Mouse (Mus musculus) limb, embryonic 11.5 days (tissue): ENCODE data around the gene Gk. TPM values are rescaled to one million over a fixed set of nuclear protein-coding genes. Genes with fewer than 3 reads are reported as not detected.

Experiments
- ATAC-seq: fragments of 200-750 bp; cut with Nextera tagmentation; 2 replicates; pipeline ENCODE4 v1.8.0; 2017; ENCODE audit warnings: low read depth; ENCODE audit not compliant: insufficient number of reproducible peaks, low FRiP score, low TSS enrichment
- DNase-seq: peaks from one replicate; pipeline ENCODE4 v3.0.0-alpha.2; 2015; ENCODE audit warnings: low spot score
- H3K27ac ChIP-seq: fragments of 300-500 bp; sonication (generic); replicated peaks from 2 replicates; pipeline ENCODE4 v1.5.1; 2014; ENCODE audit warnings: low read depth, mild to moderate bottlenecking, low read length
- H3K27me3 ChIP-seq: fragments of 300-500 bp; sonication (generic); 2 replicates; pipeline ENCODE4 v1.6.1; 2014; ENCODE audit warnings: mild to moderate bottlenecking, low read length, mixed read lengths; ENCODE audit not compliant: control insufficient read depth, insufficient read depth
- H3K36me3 ChIP-seq: fragments of 300-500 bp; sonication (generic); 2 replicates; pipeline ENCODE4 v1.6.1; 2014; ENCODE audit warnings: mild to moderate bottlenecking, low read length, moderate library complexity, mixed read lengths; ENCODE audit not compliant: control insufficient read depth, insufficient read depth
- H3K4me1 ChIP-seq: fragments of 300-500 bp; sonication (generic); 2 replicates; pipeline ENCODE4 v1.6.1; 2014; ENCODE audit warnings: low read length, mixed read lengths; ENCODE audit not compliant: control insufficient read depth, insufficient read depth
- H3K4me2 ChIP-seq: fragments of 300-500 bp; sonication (generic); 2 replicates; pipeline ENCODE4 v1.6.1; 2014; ENCODE audit warnings: low read depth, mild to moderate bottlenecking, moderate library complexity; ENCODE audit not compliant: severe bottlenecking
- H3K4me3 ChIP-seq: fragments of 300-500 bp; sonication (generic); 2 replicates; pipeline ENCODE4 v1.5.1; 2014; ENCODE audit warnings: low read depth, low read length
- H3K9ac ChIP-seq: fragments of 300-500 bp; sonication (generic); 2 replicates; pipeline ENCODE4 v1.6.1; 2014; ENCODE audit warnings: mild to moderate bottlenecking, low read length
- H3K9me3 ChIP-seq: fragments of 300-500 bp; sonication (generic); 2 replicates; pipeline ENCODE4 v1.6.1; 2016; ENCODE audit warnings: low read length; ENCODE audit not compliant: control insufficient read depth
- WGBS: fragments of 180-500 bp; shearing (Covaris S2); extraction: QIAGEN DNeasy Blood & Tissue Kit; methylation state at CpG from one replicate; pipeline ENCODE4 v1.1.7; 2014; 5-methylcytosine and 5-hydroxymethylcytosine counted together
- polyA plus RNA-seq: library from polyadenylated mRNA; unstranded; fragments of >200 nt; fragmentation: Nextera tagmentation; extraction: Ambion mirVana; gene quantifications from 2 replicates; pipeline ENCODE4 v1.2.1, GENCODE M21; 2014

Gk gene
- polyA plus RNA-seq, 1 experiment from 2014 or later: 5.7 TPM

DNA sequence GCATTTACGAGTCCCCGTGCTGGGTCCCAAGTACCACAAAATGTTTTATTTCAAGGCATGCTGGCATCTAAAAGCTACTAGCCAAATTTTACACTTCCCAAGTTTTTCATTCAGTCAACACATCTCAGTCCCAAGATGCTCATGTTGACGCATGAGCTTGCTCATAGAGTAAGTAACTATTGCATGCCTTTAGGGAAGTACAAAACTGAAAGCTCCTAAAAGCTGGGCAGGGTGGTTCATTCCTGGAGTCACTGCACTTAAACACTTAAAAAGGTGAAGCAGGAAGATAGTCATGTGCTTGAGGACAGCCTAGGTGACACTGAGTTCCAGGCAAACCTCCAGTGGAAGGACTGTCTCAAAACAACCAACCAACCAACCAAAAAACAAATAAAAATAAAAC is 5.9 kb downstream of the Gk start:
- WGBS: 85% methylated on average over 3 of the region's 3 CpGs
- Histone ChIP-seq H3K4me1 (no peaks in the 10 kb centered on the region), H3K27me3 (no peaks in the 10 kb centered on the region), H3K9ac (no peak overlapping the region), H3K9me3 (no peaks in the 10 kb centered on the region), H3K4me3 (no peak overlapping the region), H3K4me2 (no peak overlapping the region), H3K27ac (no peak overlapping the region), H3K36me3 (no peaks in the 10 kb centered on the region)
- ATAC-seq (no peak), DNase-seq (no peak)

DNA sequence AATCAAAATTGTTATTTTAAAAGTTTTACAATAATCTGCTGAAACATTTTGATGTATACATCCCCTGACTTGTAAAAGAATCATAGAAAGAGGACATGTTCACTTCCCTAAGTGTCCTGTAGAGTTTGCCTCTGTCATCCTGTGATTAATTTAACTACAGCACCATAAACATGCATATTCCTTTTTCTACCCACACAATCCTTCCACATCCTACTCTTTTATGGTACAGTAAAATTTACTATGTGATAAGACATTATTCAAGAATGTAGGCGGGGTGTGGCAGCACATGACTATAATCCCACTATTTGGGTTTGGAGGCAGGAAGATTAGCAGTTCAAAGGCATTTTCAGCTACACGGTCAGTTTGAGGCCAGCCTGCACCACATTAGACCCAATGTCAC is 8.0 kb downstream of the Gk start:
- no peaks in the 10 kb centered on the region for H3K36me3 ChIP-seq
- no peak overlapping the region for H3K27ac ChIP-seq
- no peaks in the 10 kb centered on the region for H3K4me1 ChIP-seq
- no peak overlapping the region for H3K4me3 ChIP-seq
- ATAC-seq (no peak), DNase-seq (no peak)
- no peak overlapping the region for H3K4me2 ChIP-seq
- 59% methylated on average over 2 of the region's 2 CpGs for WGBS
- H3K9me3 ChIP-seq: no peaks in the 10 kb centered on the region
- H3K27me3 ChIP-seq: no peaks in the 10 kb centered on the region
- H3K9ac ChIP-seq: no peak overlapping the region

DNA sequence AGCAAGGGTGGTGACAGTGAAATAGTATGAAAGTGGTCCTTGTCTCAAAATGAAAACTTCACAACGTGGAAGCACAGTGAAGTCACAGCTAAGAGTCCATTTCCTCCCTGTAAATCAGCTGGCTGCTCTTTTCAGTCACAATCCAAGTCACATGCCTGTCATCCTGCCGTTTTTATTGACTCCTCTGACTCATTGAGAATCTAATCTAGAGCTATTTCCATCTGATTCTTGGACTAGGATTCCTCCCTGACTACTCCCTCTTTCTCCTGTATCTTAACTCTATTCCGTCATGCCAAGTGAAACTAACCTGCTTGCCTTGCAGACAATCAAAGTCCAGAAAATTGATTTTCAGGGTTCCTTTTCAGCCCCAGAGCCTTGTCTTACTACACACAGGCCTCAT is 20.6 kb downstream of the Gk start:
- H3K4me2 ChIP-seq: no peak overlapping the region
- ATAC-seq (no peak), DNase-seq (no peak)
- 61% methylated on average over 3 of the region's 3 CpGs for WGBS
- no peak overlapping the region for H3K9ac ChIP-seq
- no peak overlapping the region for H3K27ac ChIP-seq
- no peaks in the 10 kb centered on the region for H3K36me3 ChIP-seq
- no peaks in the 10 kb centered on the region for H3K4me1 ChIP-seq
- H3K27me3 ChIP-seq: no peaks in the 10 kb centered on the region
- no peaks in the 10 kb centered on the region for H3K9me3 ChIP-seq
- no peak overlapping the region for H3K4me3 ChIP-seq

DNA sequence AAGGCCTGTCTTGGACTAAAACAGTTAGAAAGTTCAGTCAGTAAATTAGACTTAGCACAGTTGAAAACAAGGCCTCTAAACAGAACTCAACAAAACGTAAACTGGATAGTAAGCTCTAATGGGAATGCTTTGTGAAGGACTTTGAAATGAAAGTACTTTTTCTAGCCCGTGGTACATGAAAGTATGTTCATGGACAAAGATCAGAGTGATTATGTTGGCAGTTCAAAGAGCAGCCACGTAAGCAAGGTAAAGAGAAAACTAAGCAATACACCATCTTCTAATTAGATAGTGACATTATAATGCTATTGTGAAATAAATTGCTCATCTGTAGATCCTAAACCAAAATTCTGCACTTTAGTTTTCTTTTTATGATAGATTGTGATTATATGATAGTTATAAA is 32.8 kb downstream of the Gk start:
- no peaks in the 10 kb centered on the region for H3K9me3 ChIP-seq
- H3K4me3 ChIP-seq: no peak overlapping the region
- no peak overlapping the region for H3K27ac ChIP-seq
- no peaks in the 10 kb centered on the region for H3K36me3 ChIP-seq
- no peak overlapping the region for H3K9ac ChIP-seq
- H3K4me1 ChIP-seq: no peaks in the 10 kb centered on the region
- ATAC-seq (no peak), DNase-seq (no peak)
- WGBS: 82% methylated on average over 3 of the region's 3 CpGs
- no peaks in the 10 kb centered on the region for H3K27me3 ChIP-seq
- no peak overlapping the region for H3K4me2 ChIP-seq

DNA sequence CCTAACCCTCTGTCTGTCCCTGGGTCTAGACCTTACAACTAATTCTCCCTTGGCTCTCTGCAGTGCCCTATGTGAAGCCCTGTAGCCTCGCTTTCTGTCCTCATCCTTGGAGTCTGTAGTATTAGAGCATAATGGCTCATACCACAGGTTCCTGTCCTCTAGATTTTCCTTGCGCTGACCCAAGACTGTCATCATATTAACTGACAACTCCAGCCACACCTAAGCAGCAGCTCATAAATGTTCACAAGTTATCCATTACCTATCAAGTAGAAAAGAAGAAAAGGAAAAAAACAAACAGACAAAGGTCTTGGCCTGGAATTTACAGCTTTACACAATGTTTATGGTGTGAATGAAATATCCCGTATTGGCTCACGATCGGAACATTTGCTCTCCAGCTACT is 43.4 kb downstream of the Gk start:
- 89% methylated on average over 5 of the region's 5 CpGs for WGBS
- Histone ChIP-seq H3K27ac (no peak overlapping the region), H3K4me1 (no peaks in the 10 kb centered on the region), H3K4me3 (no peak overlapping the region), H3K9ac (no peak overlapping the region), H3K27me3 (no peaks in the 10 kb centered on the region), H3K36me3 (no peaks in the 10 kb centered on the region), H3K4me2 (no peak overlapping the region), H3K9me3 (no peaks in the 10 kb centered on the region)
- DNase-seq (no peak), ATAC-seq (no peak)

DNA sequence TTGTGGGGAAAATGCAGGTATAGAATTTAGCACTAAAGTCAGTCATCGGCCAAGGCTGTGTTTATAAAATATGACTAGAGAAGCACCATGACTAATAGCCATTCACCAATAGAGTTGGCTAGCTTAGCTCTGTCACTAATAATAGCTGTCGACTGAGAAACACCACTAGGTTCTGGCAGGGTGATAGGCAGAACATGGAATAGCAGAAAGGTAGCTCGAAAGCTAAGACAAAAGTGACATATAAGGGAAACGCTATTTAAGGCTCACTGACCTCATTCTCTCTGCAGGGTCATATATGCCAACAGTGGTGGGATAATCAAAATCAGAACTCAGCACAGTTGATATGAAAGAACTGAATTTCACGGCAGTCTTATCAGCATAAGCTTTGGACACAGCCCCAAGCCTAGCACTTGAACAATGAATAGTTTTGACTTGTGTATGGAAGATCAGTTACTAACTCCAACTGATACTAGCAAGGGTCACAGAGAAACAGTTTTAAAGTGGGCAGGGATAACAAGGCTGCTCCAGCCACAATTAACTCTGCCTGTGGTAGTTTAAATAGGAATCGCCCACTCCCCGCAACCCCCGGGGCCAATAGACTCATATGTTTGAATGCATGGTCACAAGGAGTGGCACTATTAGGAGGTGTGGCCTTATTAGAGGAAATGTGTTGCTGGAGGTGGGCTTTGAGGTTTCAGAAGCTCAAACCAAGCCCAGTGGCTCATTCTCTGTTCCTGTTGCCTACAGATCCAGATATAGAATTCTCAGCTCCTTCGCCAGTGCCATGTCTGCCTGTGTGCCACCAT is 45.3 kb downstream of the Gk start:
- no peak for DNase-seq
- Histone ChIP-seq H3K36me3 (no peaks in the 10 kb centered on the region), H3K9ac (no peak overlapping the region), H3K27me3 (no peaks in the 10 kb centered on the region), H3K9me3 (no peaks in the 10 kb centered on the region), H3K27ac (no peak overlapping the region), H3K4me1 (no peaks in the 10 kb centered on the region), H3K4me2 (no peak overlapping the region), H3K4me3 (no peak overlapping the region)
- ATAC-seq: no peak
- 89% methylated on average over 9 of the region's 9 CpGs for WGBS

DNA sequence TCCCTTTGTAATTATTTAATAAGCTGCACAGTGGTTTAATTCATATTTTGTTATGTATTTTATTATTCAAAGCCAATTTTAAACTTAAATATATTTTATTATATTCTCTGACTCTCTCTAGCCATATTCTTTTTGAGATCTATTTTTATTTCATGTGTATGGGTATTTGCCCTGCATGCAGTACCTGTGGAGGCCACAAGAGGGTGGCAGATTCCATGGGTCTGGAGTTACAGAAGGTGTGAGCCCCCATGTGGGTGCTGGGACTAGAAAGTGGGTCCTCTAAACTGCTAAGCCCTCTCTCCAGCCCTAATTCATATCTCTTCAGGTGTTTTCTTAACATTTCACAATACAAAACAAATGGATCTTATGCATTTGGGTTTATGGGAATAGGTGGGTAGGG is 55.4 kb downstream of the Gk start:
- Histone ChIP-seq H3K4me3 (no peak overlapping the region), H3K4me1 (no peaks in the 10 kb centered on the region)
- ATAC-seq: no peak

DNA sequence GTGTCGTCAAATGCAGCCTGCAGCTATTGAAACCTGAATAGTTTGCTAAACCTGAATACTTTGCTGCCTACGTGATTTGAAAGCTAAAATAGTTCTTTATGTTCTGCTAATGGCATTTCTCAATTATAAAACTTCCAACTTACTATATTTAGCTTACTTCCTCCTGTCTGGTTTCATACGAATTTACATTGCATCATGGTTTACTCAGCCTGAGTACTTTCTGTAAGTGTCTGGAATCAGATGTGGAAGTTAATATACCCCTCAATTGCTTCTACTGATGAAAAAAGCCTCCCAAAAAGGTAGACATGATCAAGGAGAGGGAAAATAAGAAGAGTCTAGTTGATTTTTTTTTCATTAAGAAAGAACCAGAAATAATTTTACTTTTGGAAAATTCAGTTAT is 66.2 kb downstream of the Gk start:
- no peaks in the 10 kb centered on the region for H3K27me3 ChIP-seq
- DNase-seq (no peak), ATAC-seq (no peak)
- H3K36me3 ChIP-seq: no peaks in the 10 kb centered on the region
- 82% methylated on average over 3 of the region's 3 CpGs for WGBS
- no peak overlapping the region for H3K4me3 ChIP-seq
- no peak overlapping the region for H3K9ac ChIP-seq
- H3K4me2 ChIP-seq: no peak overlapping the region
- no peaks in the 10 kb centered on the region for H3K4me1 ChIP-seq
- no peaks in the 10 kb centered on the region for H3K9me3 ChIP-seq
- H3K27ac ChIP-seq: no peak overlapping the region

More for the DNA sequence above, 55.4 kb downstream of the Gk start:
- no peak for DNase-seq
- H3K27me3 ChIP-seq: no peaks in the 10 kb centered on the region
- H3K9me3 ChIP-seq: no peaks in the 10 kb centered on the region
- H3K36me3 ChIP-seq: no peaks in the 10 kb centered on the region
- H3K4me2 ChIP-seq: no peak overlapping the region
- no peak overlapping the region for H3K9ac ChIP-seq
- H3K27ac ChIP-seq: no peak overlapping the region

DNA sequence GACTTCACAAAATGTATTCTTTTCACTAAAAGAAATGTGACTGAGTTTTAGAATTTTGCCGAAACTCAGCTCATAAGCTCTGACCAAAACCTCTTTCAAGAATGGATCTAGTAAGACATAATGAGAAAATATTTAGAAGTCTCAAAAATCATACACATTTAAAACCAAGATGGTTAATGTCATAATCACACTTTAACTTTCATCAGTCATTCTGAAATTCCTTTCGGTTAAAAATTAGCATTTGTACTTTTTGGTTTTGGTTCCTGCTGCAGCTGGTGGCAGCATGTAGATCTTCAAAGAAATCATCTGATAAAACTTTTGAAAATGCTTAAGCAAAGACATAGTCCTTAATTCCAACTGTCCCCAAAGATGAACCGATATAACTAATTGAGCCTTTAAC is 70.9 kb downstream of the Gk start:
- no peak overlapping the region for H3K9ac ChIP-seq
- H3K36me3 ChIP-seq: no peaks in the 10 kb centered on the region
- H3K4me1 ChIP-seq: no peaks in the 10 kb centered on the region
- H3K4me3 ChIP-seq: no peak overlapping the region
- no peak for DNase-seq
- H3K9me3 ChIP-seq: no peaks in the 10 kb centered on the region
- H3K27me3 ChIP-seq: no peaks in the 10 kb centered on the region
- ATAC-seq: no peak
- H3K4me2 ChIP-seq: no peak overlapping the region
- H3K27ac ChIP-seq: no peak overlapping the region
- WGBS: 95% methylated on average over 3 of the region's 3 CpGs
